Mouse (Mus musculus): ENCODE measurements at regions not wholly inside any gene's neighbourhood (a gene's known extent, or its start where the extent isn't known, plus 50 kb on each side); places are given as distances from the start of the nearest gene placed in this dataset.

DNA sequence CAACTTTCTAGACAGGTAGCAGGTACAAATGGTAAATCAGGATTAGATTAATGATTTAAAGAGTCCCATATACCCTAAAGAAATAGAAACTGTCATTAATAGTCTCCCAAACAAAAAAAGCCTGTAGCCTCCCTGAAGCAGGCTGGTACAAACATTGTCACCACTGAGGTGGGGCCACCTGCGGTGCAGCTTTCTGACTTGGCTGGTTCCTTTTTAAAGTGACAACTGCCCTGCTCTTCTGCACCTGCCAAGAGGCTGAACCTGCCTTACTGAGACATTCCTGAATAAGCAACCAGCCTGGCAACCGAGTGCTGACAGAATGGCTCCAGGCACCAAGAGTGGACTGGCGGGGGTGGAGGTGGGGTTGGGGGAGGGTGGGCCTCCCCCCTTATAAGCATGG is 687.0 kb upstream of the Vrk2 start:
- Histone ChIP-seq H3K4me2 (no peak overlapping the region), H3K9me3 (peaks cover 4% of the 10 kb centered on the region), H3K36me3 (replicated peaks) (no peaks in the 10 kb centered on the region), H3K4me3 (replicated peaks) (no peak overlapping the region), H3K4me1 (no peaks in the 10 kb centered on the region), H3K27me3 (no peaks in the 10 kb centered on the region), H3K27ac (no peak overlapping the region), H3K9ac (no peak overlapping the region)
- 56% methylated on average over 3 of the region's 3 CpGs for WGBS
- no peak for ATAC-seq (ENCODE audit: low FRiP score)

DNA sequence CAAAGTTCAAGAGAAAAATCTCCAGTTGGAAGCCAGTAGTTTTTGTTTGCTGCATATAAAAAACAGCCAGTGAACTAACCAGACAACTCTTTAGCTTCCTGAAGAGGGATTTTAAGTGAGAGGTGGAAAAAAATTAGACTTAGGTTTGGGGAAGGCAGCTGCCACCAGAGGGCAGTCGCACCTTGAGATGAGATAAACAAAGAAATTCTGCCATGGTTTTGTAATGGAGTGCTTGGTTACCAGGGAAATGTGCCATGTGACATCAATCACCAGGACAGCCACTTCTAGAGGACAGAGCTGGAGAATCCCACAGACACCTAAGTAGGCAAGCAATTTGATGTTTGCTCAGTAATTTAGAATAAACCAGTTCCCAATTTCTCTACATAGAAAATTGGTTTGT is 670.5 kb upstream of the Vrk2 start:
- ATAC-seq (ENCODE audit: low FRiP score), result peak; percentile 87; the same call in 1 of the 2 replicates
- no peak overlapping the region for H3K9ac ChIP-seq
- WGBS, result 4% methylated on average over 1 of the region's 1 CpGs
- H3K9me3 ChIP-seq, result no peaks in the 10 kb centered on the region
- no peak overlapping the region for H3K27ac ChIP-seq
- no peaks in the 10 kb centered on the region for H3K4me1 ChIP-seq
- H3K4me3 ChIP-seq (replicated peaks), result no peak overlapping the region
- H3K36me3 ChIP-seq (replicated peaks), result no peaks in the 10 kb centered on the region
- H3K4me2 ChIP-seq, result no peak overlapping the region
- no peaks in the 10 kb centered on the region for H3K27me3 ChIP-seq

DNA sequence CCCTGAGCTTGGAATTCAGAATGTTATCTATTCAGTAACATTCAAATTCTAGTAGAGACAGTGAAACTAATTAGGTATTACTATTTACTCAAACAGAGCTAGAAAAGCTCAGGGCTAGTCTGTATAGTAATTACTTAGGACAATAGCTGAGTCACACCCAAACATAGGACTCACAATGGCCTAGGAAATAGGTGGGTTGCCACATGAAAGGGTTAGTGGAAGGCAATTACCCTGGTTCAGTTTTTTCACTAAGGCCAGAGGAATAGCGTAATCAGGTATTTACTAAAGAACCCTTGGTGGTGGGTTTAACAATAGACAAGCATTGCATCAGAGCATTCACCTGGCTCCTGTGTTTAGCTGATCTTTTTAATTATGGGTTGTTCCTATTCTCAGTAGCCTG is 664.7 kb upstream of the Vrk2 start:
- no peak overlapping the region for H3K9ac ChIP-seq
- no peak overlapping the region for H3K4me2 ChIP-seq
- H3K4me1 ChIP-seq, result no peaks in the 10 kb centered on the region
- no peaks in the 10 kb centered on the region for H3K9me3 ChIP-seq
- no peaks in the 10 kb centered on the region for H3K27me3 ChIP-seq
- no peak overlapping the region for H3K4me3 ChIP-seq (replicated peaks)
- no peak for ATAC-seq (ENCODE audit: low FRiP score)
- WGBS, result 75% methylated on average over 1 of the region's 1 CpGs
- no peaks in the 10 kb centered on the region for H3K36me3 ChIP-seq (replicated peaks)
- no peak overlapping the region for H3K27ac ChIP-seq

DNA sequence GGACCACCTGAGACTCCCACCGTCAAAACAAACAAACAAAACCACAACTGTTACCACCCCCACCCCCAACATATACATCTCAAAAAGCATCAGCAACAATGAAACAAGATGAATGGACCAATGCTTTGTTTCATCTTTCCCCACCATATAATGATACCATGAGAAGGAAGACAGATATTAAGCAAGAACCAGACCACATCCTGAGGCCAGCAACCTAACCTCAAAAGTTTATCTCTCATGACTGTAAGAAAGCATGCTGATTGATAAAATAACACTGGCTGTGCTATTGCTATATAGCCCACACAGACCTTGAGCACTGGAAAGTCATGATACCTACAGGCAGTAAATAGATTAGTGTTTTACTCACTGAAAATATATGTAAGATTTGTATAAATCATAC is 642.1 kb upstream of the Vrk2 start:
- no peak for ATAC-seq (ENCODE audit: low FRiP score)
- H3K27ac ChIP-seq, result no peak overlapping the region
- no peaks in the 10 kb centered on the region for H3K4me1 ChIP-seq
- no peak overlapping the region for H3K4me3 ChIP-seq (replicated peaks)
- H3K36me3 ChIP-seq (replicated peaks), result no peaks in the 10 kb centered on the region
- no peak overlapping the region for H3K4me2 ChIP-seq
- no peaks in the 10 kb centered on the region for H3K27me3 ChIP-seq
- no peak overlapping the region for H3K9ac ChIP-seq
- whole genome bisulfite sequencing, result 96% methylated on average over 1 of the region's 1 CpGs
- no peaks in the 10 kb centered on the region for H3K9me3 ChIP-seq

DNA sequence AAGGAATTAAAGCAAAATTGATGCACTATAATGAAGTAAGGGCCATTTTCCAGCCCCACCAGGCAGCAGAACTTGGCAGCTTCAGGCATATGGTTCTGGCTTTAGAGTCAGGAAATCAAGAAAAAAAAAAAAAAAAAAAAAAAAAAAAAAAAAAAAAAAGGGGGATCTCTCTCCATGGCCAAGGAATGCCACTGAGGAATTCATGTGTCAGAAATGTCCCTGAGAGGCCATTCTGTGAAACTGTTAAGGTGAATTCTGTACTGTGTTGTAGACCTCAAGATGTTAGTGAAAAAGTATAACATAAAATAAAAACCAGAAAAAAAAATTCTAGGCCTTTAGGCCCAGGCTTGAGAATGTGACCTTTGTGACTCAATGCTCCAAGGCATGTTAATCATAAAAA is 632.7 kb upstream of the Vrk2 start:
- Histone ChIP-seq H3K27ac (no peak overlapping the region), H3K4me1 (no peaks in the 10 kb centered on the region), H3K27me3 (no peaks in the 10 kb centered on the region), H3K36me3 (replicated peaks) (no peaks in the 10 kb centered on the region), H3K4me3 (replicated peaks) (no peak overlapping the region), H3K4me2 (no peak overlapping the region), H3K9ac (no peak overlapping the region), H3K9me3 (no peaks in the 10 kb centered on the region)
- ATAC-seq (ENCODE audit: low FRiP score), result no peak

- Histone ChIP-seq H3K27ac (no peak overlapping the region), H3K27me3 (no peaks in the 10 kb centered on the region), H3K4me1 (no peaks in the 10 kb centered on the region), H3K4me3 (replicated peaks) (no peak overlapping the region), H3K4me2 (no peak overlapping the region), H3K36me3 (replicated peaks) (no peaks in the 10 kb centered on the region), H3K9me3 (no peaks in the 10 kb centered on the region), H3K9ac (no peak overlapping the region)
- ATAC-seq (ENCODE audit: low FRiP score), result no peak
- 76% methylated on average over 3 of the region's 3 CpGs for WGBS
Measured at GRCm38 (mm10) chr11:27222436-27222835, 628.6 kb upstream of the Vrk2 start.

DNA sequence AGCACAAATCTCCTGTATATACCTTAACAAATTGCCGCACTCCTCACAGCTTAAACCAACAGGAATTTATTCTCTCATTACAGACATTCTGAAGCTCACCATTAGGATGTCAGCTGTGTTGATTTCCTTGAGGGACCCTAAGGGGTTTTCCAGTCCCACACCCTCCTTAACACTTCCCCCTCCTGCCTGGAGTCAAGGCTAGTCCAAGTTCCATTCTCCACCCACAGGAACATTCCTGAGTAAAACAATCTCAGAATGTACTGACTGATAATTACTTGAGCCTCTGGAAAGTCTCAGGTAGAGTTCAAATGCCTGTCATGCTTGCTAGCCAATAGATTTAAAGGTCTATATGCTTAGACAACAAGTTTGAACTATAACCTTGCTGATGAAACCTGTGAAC is 628.2 kb upstream of the Vrk2 start:
- no peak overlapping the region for H3K4me3 ChIP-seq (replicated peaks)
- no peak overlapping the region for H3K4me2 ChIP-seq
- H3K36me3 ChIP-seq (replicated peaks), result no peaks in the 10 kb centered on the region
- ATAC-seq (ENCODE audit: low FRiP score), result no peak
- 77% methylated on average over 1 of the region's 1 CpGs for whole genome bisulfite sequencing
- H3K27me3 ChIP-seq, result no peaks in the 10 kb centered on the region
- H3K27ac ChIP-seq, result no peak overlapping the region
- H3K9me3 ChIP-seq, result no peaks in the 10 kb centered on the region
- no peak overlapping the region for H3K9ac ChIP-seq
- no peaks in the 10 kb centered on the region for H3K4me1 ChIP-seq

DNA sequence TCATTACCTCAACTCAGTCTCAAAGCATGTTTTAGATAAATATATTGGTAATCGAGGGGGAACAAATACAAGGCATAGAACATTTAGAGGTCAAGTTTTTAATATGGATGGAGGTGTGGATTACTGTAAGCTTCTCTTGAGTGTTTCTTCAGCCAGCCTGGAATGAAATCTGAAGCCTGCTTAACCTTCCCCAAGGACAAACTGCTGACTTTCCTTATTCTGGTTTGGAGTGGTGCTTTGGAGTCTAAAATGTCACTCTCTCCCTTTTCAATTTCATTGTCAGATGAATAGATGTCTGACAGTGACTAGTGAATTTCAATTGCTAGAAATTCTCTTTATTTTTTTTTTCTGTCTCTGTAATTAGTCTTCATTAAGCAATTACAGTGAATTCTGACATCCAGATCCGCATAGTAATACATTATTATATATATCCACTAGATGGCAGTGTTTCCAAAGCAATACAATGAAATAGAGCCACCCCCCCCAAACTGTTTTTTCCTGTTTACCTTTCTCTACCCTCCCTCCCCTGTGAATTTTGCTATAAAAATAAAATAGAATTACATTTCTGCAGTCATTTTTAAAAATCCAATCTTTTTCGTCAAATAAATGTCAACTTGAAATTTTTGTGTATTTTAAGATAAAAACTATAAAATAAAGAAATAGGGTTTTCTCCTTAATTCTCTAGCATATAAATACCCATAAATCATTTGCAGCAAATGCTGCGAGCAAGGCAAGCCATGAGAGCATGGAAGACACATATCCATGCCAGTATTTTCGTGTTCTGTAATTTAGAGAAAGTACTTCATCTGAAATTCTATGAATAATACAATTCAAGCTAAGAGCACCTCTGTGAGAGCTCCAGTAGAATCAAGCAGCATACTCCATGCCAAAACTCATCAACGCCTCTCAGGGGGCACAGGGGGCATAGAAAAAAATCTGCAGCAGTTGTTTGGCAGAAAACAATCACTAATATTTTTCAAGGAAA is 626.2 kb upstream of the Vrk2 start:
- WGBS, result 50% methylated on average over 6 of the region's 6 CpGs
- H3K4me2 ChIP-seq, result no peak overlapping the region
- H3K9ac ChIP-seq, result no peak overlapping the region

GRCm38 (mm10) chr11:27215752-27216151 is 622.0 kb upstream of the Vrk2 start:
- ATAC-seq (ENCODE audit: low FRiP score), result no peak
- 70% methylated on average over 3 of the region's 3 CpGs for WGBS
- H3K9me3 ChIP-seq, result no peaks in the 10 kb centered on the region
- H3K4me3 ChIP-seq (replicated peaks), result no peak overlapping the region
- H3K27me3 ChIP-seq, result no peaks in the 10 kb centered on the region
- no peak overlapping the region for H3K27ac ChIP-seq
- no peaks in the 10 kb centered on the region for H3K4me1 ChIP-seq
- H3K36me3 ChIP-seq (replicated peaks), result no peaks in the 10 kb centered on the region
- no peak overlapping the region for H3K9ac ChIP-seq
- no peak overlapping the region for H3K4me2 ChIP-seq

More for the DNA sequence above, 626.2 kb upstream of the Vrk2 start:
- no peak overlapping the region for H3K27ac ChIP-seq
- no peaks in the 10 kb centered on the region for H3K27me3 ChIP-seq
- H3K9me3 ChIP-seq, result no peaks in the 10 kb centered on the region
- peak; percentile 67; the same call in 1 of the 2 replicates for ATAC-seq (ENCODE audit: low FRiP score)
- no peaks in the 10 kb centered on the region for H3K36me3 ChIP-seq (replicated peaks)
- H3K4me1 ChIP-seq, result no peaks in the 10 kb centered on the region
- H3K4me3 ChIP-seq (replicated peaks), result no peak overlapping the region

- H3K4me1 ChIP-seq, result no peaks in the 10 kb centered on the region
- no peak for ATAC-seq (ENCODE audit: low FRiP score)
- no peaks in the 10 kb centered on the region for H3K9me3 ChIP-seq
- H3K9ac ChIP-seq, result no peak overlapping the region
- no peak overlapping the region for H3K4me3 ChIP-seq (replicated peaks)
- H3K27ac ChIP-seq, result no peak overlapping the region
- no peaks in the 10 kb centered on the region for H3K36me3 ChIP-seq (replicated peaks)
- WGBS, result 84% methylated on average over 17 of the region's 17 CpGs
- H3K4me2 ChIP-seq, result no peak overlapping the region
- no peaks in the 10 kb centered on the region for H3K27me3 ChIP-seq
Measured at GRCm38 (mm10) chr11:27203330-27204214, 609.8 kb upstream of the Vrk2 start.

DNA sequence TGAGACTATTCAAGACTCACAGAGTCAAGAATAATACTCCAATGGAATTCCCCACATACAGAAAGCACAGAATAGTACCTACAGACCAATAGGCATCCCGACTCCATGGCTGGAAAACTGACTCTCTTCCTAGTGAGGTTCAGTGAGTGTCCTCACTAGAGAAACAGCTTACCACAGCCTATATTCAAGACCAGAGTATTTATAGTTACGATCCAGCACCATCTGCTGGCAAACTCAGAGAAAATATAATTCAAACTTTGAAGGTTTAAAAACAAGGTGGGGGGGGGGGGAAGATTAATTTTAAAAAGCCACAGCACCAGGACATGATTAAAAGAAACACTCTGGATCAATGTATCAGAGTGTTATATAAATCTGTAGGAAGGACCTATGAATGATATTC is 590.2 kb upstream of the Vrk2 start:
- H3K27me3 ChIP-seq, result no peaks in the 10 kb centered on the region
- H3K4me1 ChIP-seq, result no peaks in the 10 kb centered on the region
- H3K9ac ChIP-seq, result no peak overlapping the region
- H3K4me2 ChIP-seq, result no peak overlapping the region
- ATAC-seq (ENCODE audit: low FRiP score), result no peak
- H3K36me3 ChIP-seq (replicated peaks), result no peaks in the 10 kb centered on the region
- WGBS, result 79% methylated on average over 2 of the region's 2 CpGs
- H3K4me3 ChIP-seq (replicated peaks), result no peak overlapping the region
- H3K9me3 ChIP-seq, result no peaks in the 10 kb centered on the region
- H3K27ac ChIP-seq, result no peak overlapping the region

DNA sequence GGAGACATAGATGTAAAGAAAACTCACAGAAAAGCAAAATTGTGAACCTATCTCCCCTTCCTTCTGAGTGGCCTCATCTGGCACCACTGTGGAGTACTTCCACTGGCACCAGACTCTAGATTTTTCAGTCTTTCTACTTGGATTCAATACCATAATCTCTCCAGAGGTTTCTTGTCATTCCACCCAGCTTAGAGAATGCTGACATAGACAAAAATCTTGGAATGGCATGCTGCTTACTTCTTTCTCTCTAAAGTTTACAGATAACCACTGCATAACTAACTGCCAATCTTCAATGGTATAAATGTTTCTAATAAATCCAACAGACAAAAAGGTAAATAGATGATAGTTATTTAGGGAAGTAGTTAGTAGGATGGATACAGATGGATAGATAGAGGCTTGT is 589.6 kb upstream of the Vrk2 start:
- no peak for ATAC-seq (ENCODE audit: low FRiP score)
- Histone ChIP-seq H3K4me1 (no peaks in the 10 kb centered on the region), H3K27ac (no peak overlapping the region), H3K4me2 (no peak overlapping the region), H3K4me3 (replicated peaks) (no peak overlapping the region), H3K9ac (no peak overlapping the region), H3K27me3 (no peaks in the 10 kb centered on the region), H3K9me3 (no peaks in the 10 kb centered on the region), H3K36me3 (replicated peaks) (no peaks in the 10 kb centered on the region)
